Mouse (Mus musculus): Measurements from ENCODE around the gene Lrrc75b. TPM values are rescaled to one million over a fixed set of nuclear protein-coding genes. Genes with fewer than 3 reads are reported as not detected.

Lrrc75b gene
- total and polyA plus RNA-seq, 3 experiments: not detected

DNA sequence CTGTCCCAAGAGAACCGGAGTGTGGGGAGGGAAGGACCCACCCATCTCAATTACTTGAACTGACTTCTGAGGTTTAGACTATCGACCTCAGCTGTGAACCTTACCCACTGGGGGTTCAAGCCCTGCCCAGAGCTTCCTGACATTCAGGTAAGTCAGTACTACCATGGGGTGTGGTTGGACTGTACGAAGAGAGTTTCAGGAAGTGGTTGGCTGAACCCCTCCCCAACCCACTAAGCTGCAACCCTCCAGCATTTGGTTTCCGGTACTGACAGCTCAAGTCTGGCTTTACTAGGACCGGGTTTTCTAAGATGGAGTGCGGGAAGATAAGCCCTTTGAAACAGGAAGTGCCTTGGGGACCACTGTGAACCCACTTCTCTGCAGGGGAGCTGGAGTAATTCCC lies 5.3 kb upstream of the Lrrc75b start:
- TF ChIP-seq GABPA (IDR thresholded peaks at IDR 0.05; ENCODE audit: low read depth, low read length) (no peak), MYC (IDR thresholded peaks at IDR 0.05; ENCODE audit: low read depth, low read length) (no peak), GATA1 (IDR thresholded peaks at IDR 0.05; ENCODE audit: low read depth, low read length) (peak; percentile 81), ELF1 (IDR thresholded peaks at IDR 0.05; ENCODE audit: low read depth, low read length) (peak; percentile 83), TCF12 (IDR thresholded peaks at IDR 0.05; ENCODE audit: low read depth, low read length) (peak; percentile 57), MAZ (IDR thresholded peaks at IDR 0.05; ENCODE audit: low read depth, low read length) (peak; percentile 71; the same call in 1 of the 2 replicates), EP300 (IDR thresholded peaks at IDR 0.05; ENCODE audit: low read depth in 1 of 2, low read length in 2 of 2) (peak; percentile 69 to 73), USF1 (IDR thresholded peaks at IDR 0.05; ENCODE audit: low read depth, low read length) (no peak), JUND (IDR thresholded peaks at IDR 0.05; ENCODE audit: low read depth, low read length) (no peak), ETS1 (IDR thresholded peaks at IDR 0.05; ENCODE audit: low read depth, low read length) (peak; percentile 56; the same call in 1 of the 2 replicates), HCFC1 (IDR thresholded peaks at IDR 0.05; ENCODE audit: low read depth, low read length) (peak; percentile 61), RCOR1 (IDR thresholded peaks at IDR 0.05; ENCODE audit: low read depth, low read length) (peak; percentile 53), SIN3A (IDR thresholded peaks at IDR 0.05; ENCODE audit: low read length) (peak; percentile 68), NELFE (IDR thresholded peaks at IDR 0.05; ENCODE audit: low read depth, low read length) (no peak), POLR2A (IDR thresholded peaks at IDR 0.05; ENCODE audit: control insufficient read depth in 1 of 2, insufficient read depth in 1 of 2, low read depth in 1 of 2, low read length in 2 of 2, poor library complexity in 1 of 2) (peak in 1 of 2 experiments; percentile 49; a peak in 1 of 4 replicates)
- Histone ChIP-seq H3K4me3 (ENCODE audit: control insufficient read depth in 1 of 2, insufficient read depth in 1 of 2, low read depth in 2 of 2, low read length in 2 of 2) (peak overlapping the region; percentile 28 to 30; a peak in 3 of 4 replicates), H3K27ac (ENCODE audit: control insufficient read depth, low read depth, low read length) (peak overlapping the region; percentile 76), H3K79me2 (ENCODE audit: control insufficient read depth, insufficient read depth, low read length, poor library complexity) (no peaks in the 10 kb centered on the region), H3K9ac (ENCODE audit: control insufficient read depth, low read depth, low read length, poor library complexity, severe bottlenecking) (peak overlapping the region; percentile 44), H3K9me3 (replicated peaks; ENCODE audit: insufficient read depth, low read length) (no peaks in the 10 kb centered on the region), H3K27me3 (ENCODE audit: control insufficient read depth in 1 of 2, insufficient read depth in 2 of 2, low read length in 2 of 2) (no peaks in the 10 kb centered on the region), H3K4me1 (ENCODE audit: control insufficient read depth in 1 of 2, insufficient read depth in 2 of 2, low read length in 2 of 2) (peaks cover 7 to 43% of the 10 kb centered on the region in 2 experiments), H3K36me3 (ENCODE audit: control insufficient read depth in 1 of 2, insufficient read depth in 2 of 2, low read length in 2 of 2) (peaks cover 0 to 31% of the 10 kb centered on the region in 2 experiments; a peak in 2 of 4 replicates)
- peak; percentile 90 for DNase-seq (ENCODE audit: low read depth, low spot score)

DNA sequence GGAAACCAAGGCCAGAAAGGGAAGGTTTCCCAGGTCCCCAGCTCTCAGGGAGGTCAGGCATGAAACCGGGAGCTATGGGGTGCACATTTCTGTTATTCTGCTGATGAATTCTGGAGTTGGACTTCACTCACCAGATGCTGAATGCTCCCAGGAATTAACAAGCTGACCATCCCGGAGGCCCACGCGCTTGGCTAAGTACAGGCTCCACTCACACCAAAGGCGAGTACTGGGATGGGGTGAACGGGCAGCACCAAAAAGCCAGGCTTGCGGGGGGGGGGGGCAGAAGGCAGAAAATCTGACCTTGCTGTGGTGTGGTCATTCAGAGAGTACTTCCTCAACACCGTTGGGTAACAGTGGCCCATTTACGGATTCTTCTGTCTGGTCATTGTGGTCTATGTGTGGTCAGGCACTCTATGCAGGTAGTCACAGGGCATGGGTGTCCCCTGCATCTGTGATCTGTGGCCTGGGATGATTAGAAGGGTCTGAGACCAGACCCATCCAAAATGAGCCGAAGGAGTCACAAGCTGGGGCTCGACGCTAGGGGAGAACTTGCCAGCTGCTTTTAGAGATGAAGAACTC lies 4.6 kb upstream of the Lrrc75b start:
- Histone ChIP-seq H3K27me3 (ENCODE audit: control insufficient read depth in 1 of 2, insufficient read depth in 2 of 2, low read length in 2 of 2) (no peaks in the 10 kb centered on the region), H3K9ac (ENCODE audit: control insufficient read depth, low read depth, low read length, poor library complexity, severe bottlenecking) (peak overlapping the region; percentile 39), H3K9me3 (replicated peaks; ENCODE audit: insufficient read depth, low read length) (no peaks in the 10 kb centered on the region), H3K27ac (ENCODE audit: control insufficient read depth, low read depth, low read length) (peak overlapping the region; percentile 76), H3K4me3 (ENCODE audit: control insufficient read depth in 1 of 2, insufficient read depth in 1 of 2, low read depth in 2 of 2, low read length in 2 of 2) (0 out of 4 replicates have a peak overlapping the region, but pooled peaks of 1 of the 2 experiments have one; percentile 30), H3K79me2 (ENCODE audit: control insufficient read depth, insufficient read depth, low read length, poor library complexity) (no peaks in the 10 kb centered on the region), H3K36me3 (ENCODE audit: control insufficient read depth in 1 of 2, insufficient read depth in 2 of 2, low read length in 2 of 2) (peaks cover 0 to 31% of the 10 kb centered on the region in 2 experiments; a peak in 2 of 4 replicates), H3K4me1 (ENCODE audit: control insufficient read depth in 1 of 2, insufficient read depth in 2 of 2, low read length in 2 of 2) (peaks cover 7 to 43% of the 10 kb centered on the region in 2 experiments)
- no peak for DNase-seq (ENCODE audit: low read depth, low spot score)
- TF ChIP-seq NELFE (IDR thresholded peaks at IDR 0.05; ENCODE audit: low read depth, low read length) (no peak), JUND (IDR thresholded peaks at IDR 0.05; ENCODE audit: low read depth, low read length) (no peak), EP300 (IDR thresholded peaks at IDR 0.05; ENCODE audit: low read depth in 1 of 2, low read length in 2 of 2) (no peak), CHD2 (IDR thresholded peaks at IDR 0.05; ENCODE audit: low read length) (no peak), USF1 (IDR thresholded peaks at IDR 0.05; ENCODE audit: low read depth, low read length) (no peak), ZC3H11A (IDR thresholded peaks at IDR 0.05; ENCODE audit: low read depth, low read length) (no peak), TBP (IDR thresholded peaks at IDR 0.05; ENCODE audit: low read depth, low read length) (no peak), ZKSCAN1 (IDR thresholded peaks at IDR 0.05; ENCODE audit: low read depth, low read length) (no peak), UBTF (IDR thresholded peaks at IDR 0.05; ENCODE audit: borderline replicate concordance, insufficient read depth, low read depth, low read length) (no peak), TAL1 (IDR thresholded peaks at IDR 0.05; ENCODE audit: low read length) (no peak), MYC (IDR thresholded peaks at IDR 0.05; ENCODE audit: low read depth, low read length) (no peak), RAD21 (IDR thresholded peaks at IDR 0.05; ENCODE audit: low read depth, low read length) (no peak), GATA1 (IDR thresholded peaks at IDR 0.05; ENCODE audit: low read depth, low read length) (no peak), ETS1 (IDR thresholded peaks at IDR 0.05; ENCODE audit: low read depth, low read length) (no peak), MYB (IDR thresholded peaks at IDR 0.05; ENCODE audit: low read depth, low read length) (no peak), MAFK (IDR thresholded peaks at IDR 0.05; ENCODE audit: borderline replicate concordance, low read depth, low read length) (no peak), MAX (IDR thresholded peaks at IDR 0.05; ENCODE audit: low read length) (no peak), POLR2A (IDR thresholded peaks at IDR 0.05; ENCODE audit: control insufficient read depth in 1 of 2, insufficient read depth in 1 of 2, low read depth in 1 of 2, low read length in 2 of 2, poor library complexity in 1 of 2) (no peak)
